Mouse (Mus musculus) inflammation-experienced regulatory T-cells, adult 6 months (primary cell): Measurements from ENCODE around the gene Chrna4. TPM values are rescaled to one million over a fixed set of nuclear protein-coding genes. Genes with fewer than 3 reads are reported as not detected.

Source experiments
- ATAC-seq: one replicate; pipeline ENCODE4 v1.8.0; 2017
- polyA plus RNA-seq, 3 experiments: library from polyadenylated mRNA; unstranded; fragments of 100-300 nt; shearing (Covaris generic); gene quantifications; one replicate each; pipeline ENCODE4 v1.2.1; 2017

The Chrna4 gene
- polyA plus RNA-seq = not detected

DNA sequence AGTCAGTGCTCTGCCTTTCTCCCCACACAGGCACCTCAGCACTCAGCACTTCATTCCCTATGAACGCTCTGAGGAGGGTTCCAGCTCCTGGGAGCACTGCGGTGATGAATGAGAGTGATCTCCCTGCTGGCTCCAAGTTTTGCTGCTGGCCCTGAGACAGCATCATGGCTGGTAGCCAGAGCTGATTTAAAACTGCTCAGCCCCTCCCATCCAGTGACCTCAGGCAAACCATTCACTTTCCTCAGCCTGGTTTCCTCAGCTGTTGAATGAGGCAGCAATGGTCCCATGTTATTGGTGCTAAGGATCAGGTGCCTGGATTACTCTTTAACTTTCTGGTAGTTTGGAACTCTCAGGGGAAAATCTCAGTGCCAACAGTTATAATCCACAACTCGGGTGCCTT, at the start of gene Chrna4:
Gene Chrna4, minus strand, starts transcription at position 110 of the 400 bp plus-strand sequence.
- no peak for ATAC-seq

DNA sequence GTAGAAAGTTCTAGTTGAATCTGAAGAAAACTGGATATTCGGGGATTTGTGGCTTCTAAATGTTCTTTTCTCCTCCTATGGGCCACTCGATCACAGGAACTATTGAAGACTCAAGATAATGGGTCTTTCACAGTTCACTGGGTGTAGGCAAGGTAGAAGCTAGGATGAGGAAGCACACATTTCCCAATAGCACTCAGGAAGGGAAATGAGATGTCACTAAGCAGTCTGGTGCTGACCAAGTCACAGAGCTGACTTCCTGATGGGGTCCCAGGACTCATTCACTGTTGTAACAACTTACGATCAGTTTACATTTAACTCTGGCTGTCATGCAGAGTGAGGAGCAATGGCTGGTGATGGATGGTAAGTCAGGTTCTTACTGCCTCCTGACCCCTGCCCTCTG, 46.8 kb upstream of the Chrna4 start:
- no peak for ATAC-seq

DNA sequence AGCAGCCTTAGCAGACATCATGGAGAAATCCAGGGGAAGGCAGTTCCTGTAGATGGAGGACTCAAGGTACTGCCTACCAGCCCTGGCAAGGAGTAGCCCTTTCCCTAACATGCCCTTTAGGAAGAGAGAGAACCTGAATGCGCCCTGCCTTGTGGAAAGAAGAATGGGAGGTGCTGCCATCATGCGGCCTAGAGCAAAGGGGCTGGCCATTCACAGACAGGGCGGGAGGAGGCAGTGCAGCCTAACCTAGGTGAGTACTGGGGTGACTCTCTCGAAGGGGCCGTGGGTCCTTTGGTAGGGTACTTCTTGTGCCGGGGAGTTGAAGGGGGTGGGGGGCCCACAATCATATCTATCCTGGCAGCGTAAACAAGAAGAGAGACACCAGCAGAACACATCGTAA, 41.7 kb upstream of the Chrna4 start:
- no peak for ATAC-seq

DNA sequence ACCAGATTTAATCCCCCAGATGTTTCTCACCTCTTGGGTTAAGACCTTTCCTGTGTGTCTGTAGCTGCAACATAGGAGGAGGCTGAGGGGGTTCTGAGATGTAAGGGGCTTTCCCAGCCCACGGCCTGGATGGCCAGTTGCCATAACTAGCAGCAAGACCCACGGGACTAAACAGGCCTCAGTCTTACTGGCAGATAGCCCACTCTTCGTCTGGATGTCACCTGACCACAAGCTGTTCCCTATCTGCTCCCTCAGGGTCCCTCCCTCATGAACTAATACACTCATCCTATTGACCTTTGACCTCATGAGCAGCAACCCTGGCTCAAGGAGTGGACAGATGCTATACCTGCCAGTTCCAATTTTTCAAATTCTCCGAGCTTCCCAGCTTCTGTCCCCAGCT, 40.6 kb upstream of the Chrna4 start:
- ATAC-seq = no peak

DNA sequence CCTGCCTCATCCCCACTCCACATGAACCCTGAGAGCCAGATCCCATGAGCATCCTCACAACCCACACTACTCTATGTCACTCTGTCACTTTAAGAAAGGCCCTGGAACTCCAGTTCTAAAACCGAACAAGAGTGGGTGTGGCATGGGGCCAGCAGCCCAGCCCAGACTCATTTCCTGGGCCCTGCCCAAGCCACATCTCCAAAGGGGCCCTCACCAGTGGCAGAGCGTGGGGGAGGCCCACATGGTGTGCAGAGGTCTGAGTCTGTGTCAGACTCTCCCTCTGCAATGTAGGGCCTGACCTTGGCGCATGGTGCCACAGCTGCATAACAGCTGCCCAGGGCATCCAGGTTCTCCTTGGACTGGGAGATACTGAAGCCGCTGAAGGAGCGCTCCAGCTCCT, 37.5 kb upstream of the Chrna4 start:
- ATAC-seq = no peak

DNA sequence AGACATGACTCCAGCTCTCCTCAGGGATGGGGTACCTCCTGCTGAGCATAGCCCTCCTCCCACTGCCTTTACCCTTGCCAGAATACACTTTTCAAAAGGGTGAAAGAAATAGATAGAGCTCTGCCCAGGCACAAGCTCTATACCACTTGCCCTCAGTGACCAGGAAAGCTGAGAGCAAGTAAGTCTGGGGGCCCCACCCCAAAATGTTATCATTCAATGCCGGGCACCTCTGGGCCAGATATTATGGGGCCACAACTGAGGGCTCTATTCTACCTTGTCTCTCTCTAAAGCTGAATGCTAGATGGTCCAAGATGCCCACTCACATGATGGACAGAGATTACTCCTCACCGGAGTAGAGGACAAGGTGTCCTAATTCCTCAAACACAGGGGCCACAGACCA, 36.2 kb upstream of the Chrna4 start:
- ATAC-seq = no peak

DNA sequence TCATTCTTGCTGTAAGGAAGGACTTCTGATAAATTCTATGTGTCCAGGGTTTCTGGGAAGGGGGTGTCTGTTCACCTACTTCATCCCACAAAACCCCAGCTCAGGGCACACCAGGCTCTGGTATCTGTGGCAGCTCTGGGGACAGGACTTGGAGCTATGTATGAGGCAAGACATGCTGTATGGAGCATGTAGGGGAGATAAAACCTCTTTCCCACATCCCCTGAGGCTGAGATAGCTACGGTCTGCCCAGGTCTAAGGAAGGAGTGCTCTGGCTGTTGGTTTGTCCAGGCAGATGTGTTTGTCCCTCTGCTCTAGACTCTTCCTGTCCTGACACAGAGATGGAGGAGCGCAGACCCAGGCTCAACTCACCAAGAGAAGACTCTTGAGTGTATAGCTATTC, 35.6 kb upstream of the Chrna4 start:
- no peak for ATAC-seq

DNA sequence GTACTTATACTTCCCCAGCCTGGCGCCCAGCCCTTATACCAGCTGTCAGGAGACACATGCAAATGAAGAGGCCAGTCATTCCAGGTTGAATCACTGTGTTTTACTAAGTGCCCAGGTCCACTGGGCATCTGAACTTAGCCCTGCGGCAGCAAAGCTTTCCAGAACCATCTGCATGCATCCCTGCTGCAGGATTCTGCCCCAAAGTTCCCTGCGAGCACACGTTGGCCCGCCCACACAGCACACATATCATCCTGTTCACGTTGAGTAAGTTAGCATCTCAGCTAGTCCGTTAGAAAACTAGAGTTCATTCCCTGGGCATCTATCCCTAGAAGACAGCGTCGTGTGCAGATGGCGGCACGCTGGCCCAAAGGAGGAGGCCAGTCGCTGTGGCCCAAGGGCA, 32.2 kb upstream of the Chrna4 start:
- ATAC-seq = no peak

DNA sequence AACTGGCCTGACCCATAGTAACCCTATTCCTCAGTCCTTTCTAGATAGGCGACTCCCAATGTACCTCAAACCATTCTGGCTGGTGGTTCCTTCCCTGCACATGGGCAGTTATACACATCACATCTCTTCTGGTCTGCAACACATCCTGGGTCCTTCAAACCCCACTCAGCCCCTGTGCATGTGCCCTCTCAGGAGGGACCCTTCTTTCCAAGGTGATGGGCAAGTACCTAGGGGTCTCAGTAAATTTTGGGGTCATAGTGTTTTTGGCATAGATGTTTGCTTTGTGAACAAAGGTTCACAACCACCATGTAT, 29.0 kb upstream of the Chrna4 start:
- no peak for ATAC-seq

DNA sequence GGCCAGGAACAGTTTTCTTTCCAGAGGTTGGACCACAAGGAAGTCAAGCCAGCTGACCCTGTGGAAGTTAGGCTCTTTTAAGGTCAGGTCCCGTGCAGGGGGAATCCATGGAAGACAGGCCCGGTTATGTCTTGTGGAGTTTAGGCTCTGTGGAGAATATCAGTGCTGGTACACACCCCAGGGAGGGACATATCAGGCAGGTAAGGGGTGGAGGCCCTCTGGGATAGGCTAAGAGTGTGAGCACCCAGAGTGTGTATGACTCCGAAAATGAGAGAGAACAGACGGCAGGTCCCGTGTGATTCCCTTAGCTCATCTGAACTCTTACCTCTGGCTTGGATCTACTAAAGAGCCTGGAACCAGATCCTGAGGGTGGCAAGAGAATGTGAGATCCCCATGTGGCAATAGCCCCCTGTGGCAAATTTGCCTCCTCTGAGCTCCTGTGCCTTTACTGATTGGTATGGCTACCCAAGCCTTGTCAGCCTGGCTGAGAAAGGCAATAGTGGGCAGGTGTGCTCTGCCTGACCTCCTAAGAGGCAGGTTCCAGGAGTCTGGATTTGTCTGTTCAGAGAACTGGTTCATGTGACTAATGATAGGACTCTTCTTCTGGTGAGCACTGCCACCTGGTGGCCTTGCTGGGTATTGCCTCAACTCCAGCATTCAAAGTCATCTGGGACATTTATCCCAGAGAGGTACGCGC, 28.5 kb upstream of the Chrna4 start:
- ATAC-seq = no peak

DNA sequence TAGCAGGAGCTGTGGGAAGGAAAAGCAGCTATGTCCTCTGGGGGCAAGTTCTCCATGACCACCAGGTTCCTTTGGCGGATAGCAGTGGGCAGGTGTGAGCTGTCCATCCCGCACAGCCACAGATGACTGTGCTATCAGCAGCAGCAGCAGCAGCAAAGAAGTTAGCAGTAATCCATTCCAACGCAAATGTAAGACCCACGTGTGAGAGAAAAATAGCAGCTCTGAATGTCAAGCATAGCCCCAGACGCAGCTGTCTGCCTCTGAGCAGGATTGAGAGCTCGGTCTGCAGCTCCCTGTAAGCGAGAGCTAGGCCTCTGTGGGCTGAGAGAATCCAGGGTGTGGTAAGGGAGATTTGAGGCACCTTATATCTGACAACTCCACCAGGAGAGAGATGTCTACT, 26.8 kb upstream of the Chrna4 start:
- ATAC-seq = no peak

DNA sequence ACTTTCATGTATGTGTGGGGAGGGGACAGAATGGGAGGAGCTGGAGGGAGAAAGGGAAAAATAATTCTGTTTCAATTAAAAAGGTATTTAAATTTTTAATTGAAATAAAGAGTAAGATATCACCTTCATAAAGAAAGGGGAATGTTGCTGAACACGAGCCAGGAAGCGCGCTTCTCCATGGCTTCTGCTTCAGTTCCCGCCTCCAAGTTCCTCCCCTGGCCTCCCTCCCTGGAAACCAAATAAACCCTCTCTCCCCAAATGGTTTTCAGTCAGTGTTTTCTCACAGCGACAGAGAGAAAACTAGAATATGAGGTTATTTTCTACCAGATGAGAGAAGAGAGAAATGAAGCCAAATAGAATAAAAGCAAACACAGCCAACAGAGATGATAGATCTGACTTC, 25.2 kb upstream of the Chrna4 start:
- ATAC-seq = no peak

DNA sequence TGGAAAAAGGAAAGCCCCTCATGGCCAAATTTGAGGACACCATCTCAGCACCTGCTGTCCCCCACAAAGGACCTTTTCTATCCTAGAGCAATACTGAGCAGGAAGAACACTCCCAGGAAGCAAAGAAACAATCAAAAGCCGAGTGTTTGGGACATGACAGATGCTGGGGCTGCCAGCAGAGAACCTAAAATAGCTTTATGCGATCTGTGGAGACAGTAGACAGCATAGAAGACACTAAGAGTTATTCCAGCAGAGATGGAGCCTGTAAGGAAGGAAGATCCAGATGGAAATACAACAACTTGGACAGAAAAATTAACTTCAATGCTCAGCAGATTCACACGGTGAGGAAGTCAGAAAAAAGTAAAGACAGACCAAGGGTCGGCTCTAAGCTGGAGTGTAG, 22.5 kb upstream of the Chrna4 start:
- no peak for ATAC-seq

DNA sequence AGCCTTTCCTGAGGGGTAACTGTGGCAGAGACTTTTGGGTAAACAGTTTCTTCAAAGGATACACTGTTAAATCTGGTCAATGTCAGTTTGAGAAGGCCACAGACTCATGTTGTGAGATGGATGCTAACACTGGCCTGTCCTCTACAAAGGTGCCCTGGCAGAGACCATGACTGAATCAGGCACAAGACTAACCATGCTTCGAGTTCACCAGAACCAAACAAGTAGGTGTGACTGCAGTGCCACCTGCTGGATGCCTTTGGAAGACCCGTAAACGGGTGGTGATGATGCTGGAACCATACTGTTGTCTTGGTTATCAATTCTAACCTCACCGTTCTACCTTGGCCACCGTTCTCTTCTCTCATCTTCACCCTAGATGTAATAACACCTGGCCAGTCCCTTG, 16.8 kb upstream of the Chrna4 start:
- ATAC-seq = no peak

DNA sequence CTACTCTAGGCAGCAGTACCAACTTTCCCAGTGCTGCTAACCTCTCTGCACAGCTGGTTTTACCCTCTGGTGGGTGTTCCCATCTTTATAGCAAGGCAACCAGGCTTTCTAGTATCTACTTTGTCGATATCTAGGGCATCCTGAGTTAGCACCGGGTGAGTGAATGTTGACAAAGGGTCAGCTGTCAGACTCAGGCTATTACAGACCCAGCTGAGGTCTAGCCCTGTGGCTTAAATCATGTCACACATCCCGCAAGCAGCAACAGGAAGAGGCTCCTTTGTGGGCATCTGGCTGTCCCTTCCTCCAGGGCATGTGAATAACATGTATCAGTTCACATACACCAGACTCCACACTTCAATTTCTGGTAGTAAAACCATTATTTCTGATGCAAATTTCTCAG, 14.8 kb upstream of the Chrna4 start:
- no peak for ATAC-seq

DNA sequence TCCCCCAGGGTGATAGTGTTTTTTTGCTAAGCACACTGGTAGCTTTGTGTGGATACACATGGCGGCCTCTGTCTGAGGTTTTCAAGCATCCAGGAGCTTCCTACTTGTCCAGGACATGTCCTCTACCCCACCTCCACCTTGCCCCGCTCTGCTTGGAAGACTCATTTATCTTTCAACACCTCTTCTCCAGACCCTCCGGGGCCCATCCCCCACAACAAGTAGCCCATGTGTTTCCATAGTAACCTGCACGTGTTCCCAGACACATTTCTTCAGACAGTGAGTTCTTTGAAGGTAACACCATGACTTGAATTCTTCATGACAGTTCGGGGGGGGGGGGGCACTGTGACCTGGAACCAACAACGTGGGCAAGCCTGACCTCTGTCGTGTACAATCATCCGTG, 14.0 kb upstream of the Chrna4 start:
- ATAC-seq = no peak

DNA sequence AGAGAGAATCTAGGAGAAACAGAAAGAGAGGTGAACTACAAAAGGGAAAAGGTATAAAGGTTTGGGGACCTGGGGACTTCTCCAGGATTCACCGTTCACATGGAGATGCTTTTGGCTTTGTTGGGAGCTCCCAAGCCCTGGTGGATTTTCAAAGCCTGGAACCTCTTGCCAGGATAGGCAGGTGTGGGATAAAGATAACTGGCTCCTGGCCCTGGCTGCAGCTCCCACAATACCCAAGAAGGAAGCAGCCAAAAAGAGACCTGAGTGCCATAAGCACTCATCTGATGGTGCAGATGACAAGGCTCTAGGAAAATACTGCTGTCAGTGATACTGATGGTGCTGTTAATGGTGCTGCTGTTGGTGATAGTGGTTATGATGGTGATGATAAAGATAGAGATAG, 8.8 kb upstream of the Chrna4 start:
- no peak for ATAC-seq

DNA sequence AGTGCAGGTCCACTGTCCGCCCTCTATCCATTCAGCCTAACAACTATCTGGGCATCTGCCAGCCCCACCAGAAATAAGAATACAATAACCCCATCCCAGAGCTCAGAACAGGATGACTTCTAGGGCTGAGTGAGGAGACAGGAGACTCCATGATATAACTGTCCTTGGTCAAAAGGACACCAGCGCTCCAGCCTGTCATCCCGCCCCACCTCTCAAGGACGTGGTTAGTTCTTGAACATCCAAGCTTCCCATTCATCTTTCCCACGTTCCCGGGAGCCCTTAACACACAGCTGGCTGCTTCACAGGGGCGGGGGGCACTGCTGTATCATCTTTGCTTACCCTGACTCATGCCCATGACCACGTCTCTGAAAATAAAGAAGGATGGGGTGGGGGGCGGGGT, 5.6 kb upstream of the Chrna4 start:
- no peak for ATAC-seq

DNA sequence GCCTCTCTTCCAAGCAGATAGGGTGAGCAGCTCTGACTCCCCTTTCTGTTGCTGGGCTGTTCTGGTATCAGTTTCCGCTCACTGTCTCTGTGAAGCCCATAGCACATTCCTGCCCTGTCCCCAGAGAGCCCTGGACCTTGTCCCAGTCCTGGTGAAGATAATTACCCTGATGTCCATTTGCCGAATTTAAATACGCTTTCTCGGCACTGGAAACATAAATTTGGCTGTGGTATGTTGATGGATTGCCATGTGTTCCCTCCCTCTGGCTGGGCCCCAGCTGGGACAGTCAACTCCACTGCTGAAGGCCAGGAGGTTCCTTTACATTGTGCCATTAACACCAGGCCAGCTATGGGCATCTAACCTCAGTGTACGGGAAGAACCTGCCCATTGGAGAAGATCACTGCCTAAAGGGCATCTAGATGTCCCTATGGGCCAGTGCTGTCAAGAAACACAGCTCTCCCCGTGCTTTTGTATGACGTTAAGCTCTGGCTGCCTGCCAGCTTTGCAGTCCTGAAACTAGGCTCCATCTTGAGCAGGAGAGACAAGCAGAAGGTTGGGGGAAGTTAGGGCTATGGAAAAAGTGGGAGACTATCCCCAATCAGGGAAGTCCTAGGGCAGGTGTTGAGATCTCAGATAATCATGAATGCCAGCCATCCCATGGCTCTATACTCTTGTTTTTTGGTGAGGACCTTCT, 5.1 kb upstream of the Chrna4 start:
- no peak for ATAC-seq

DNA sequence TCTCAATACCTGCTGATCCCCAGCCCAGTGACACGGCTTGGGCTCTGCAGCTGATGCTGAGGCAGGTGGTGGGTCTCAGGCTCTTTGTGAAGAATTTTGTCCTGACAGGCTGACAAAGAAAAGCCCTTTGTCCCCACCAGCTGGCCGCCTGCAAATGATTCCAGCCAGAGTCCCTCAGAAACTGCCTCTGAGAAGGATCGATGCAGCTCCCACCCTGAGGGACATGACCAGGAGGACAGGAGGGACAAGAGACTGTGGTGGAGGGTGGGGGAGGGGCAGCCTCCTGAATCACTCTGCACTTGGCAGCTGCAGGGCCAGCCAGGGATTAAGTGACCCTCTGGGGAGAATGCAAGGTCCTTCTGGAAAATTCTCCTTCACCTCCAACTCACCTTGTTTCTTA, 655 bp upstream of the Chrna4 start:
- no peak for ATAC-seq

DNA sequence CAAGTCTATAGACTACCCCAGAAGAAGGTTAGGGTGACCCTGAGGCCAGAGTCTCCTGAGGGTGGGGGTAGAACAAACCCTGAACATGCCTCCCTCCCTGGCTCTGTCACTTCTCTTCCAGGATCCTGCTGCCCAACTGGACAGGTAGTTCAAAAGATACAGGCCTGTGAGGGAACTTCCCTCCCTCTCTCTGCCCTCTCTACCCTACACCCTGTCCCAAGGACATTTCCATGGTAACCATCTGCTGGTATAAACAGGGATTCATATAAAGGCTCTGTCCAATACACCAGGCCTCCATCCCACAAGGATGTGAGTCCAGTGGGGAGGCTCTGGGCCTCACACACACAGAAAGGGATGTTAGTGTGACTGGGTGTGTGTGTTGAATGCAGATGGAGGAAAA, 970 bp downstream of the Chrna4 start:
- ATAC-seq = no peak

DNA sequence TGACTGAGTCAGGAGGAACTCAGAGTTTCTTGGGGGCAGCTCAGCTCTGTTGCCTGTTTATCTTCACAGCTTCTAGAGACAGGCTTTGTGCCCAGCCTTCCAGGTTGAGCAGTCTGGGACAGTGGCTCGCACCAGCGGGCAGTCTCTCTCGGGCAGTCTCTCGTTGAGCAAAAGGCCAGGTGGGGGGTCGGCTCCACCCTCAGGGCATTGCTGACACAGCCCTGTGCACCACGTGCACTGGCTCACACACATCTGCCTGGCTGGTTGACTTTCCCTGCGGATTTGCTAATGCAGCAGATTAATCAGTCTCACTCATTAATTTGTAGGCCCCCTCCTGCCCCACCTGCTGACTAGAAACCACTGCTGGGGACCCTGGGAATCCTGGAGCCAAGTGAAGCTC, 1.4 kb downstream of the Chrna4 start:
- ATAC-seq = no peak

DNA sequence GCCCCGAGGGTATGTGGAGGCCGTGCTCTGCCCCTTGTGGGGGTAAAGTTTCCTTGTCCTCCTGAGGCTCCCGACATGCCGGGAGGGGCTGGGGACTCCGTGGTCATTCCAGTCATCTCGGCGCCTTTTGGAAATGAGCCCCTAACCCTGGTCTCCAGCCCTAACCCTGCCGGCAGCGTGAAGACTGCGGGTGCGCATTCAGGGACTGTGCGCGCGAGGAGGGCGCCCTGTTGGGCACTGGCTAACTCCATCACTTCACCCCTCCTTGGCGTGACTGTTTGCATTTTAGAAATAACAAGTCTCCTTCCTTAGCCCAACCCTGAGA, 4.0 kb downstream of the Chrna4 start:
- ATAC-seq = no peak

DNA sequence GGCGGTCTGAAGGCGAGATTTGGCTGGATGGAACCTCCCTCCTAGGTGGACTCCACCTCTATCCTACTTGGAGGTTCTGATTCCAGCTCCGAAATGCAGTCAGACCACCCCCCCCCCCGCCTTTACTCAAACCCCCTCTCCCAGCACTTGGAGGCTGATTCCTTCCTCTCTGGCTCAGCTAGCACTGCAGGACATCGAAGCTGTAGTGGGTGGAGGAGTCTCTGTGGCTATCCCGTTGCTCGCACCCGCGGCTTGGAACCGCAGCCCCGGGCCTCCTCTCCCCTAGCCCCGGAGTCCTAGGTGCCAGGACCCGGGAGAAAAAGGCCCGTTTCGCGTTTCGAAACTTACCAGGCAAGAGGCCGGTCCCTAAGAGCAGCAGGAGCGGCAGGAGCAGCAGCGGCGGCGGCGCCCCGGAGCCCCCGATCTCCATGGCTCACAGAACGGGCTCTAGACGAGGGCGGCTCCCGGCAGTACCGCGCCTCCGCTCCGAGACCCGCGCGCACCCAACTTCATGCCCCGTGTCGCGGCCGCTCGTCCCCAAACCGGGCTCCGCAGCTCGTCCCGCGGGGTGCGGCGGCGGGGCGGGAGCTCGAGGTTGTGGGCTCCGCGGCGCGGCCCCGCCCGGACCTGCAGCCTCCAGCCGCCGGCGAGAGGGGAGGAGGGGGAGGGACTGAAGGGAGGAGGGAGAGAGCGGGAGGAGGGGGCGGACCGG, 4.5 kb downstream of the Chrna4 start:
- ATAC-seq = no peak

DNA sequence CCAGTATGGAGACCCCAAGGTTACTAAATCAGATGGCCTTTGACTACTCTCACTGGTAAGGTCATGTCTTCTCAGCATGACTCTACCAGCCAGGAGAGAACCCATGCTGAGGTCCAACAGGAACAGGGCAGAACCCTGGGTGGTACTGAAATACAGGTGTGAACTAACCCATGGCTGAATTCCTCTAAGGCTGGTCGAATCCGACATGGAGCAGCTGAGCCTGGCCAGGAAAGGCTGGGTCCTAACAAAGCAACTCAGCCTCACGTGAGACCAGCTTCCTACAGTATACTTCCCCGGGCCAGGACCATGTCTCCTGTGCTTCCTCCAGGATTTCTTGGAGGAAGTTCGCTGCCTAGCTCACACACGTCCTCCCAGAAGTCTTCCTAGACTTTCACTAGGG, 6.8 kb downstream of the Chrna4 start:
- ATAC-seq = no peak
